Mouse (Mus musculus) hindbrain, embryonic 12.5 days (tissue): ENCODE measurements at regions not wholly inside any gene's neighbourhood (a gene's known extent, or its start where the extent isn't known, plus 50 kb on each side); places are given as distances from the start of the nearest gene placed in this dataset.

ENCODE experiments used
- ATAC-seq: fragments of 200-750 bp; cut with Nextera tagmentation; 2 replicates; pipeline ENCODE4 v1.8.0; 2017; ENCODE audit warnings: moderate TSS enrichment; ENCODE audit not compliant: low FRiP score
- H3K27ac ChIP-seq: fragments of 300-500 bp; sonication (generic); 2 replicates; pipeline ENCODE4 v1.5.1; 2016; ENCODE audit warnings: mild to moderate bottlenecking
- H3K27me3 ChIP-seq: fragments of 300-500 bp; sonication (generic); 2 replicates; pipeline ENCODE4 v1.6.1; 2016; ENCODE audit warnings: mild to moderate bottlenecking
- H3K36me3 ChIP-seq: fragments of 300-500 bp; sonication (generic); 2 replicates; pipeline ENCODE4 v1.6.1; 2016; ENCODE audit warnings: mild to moderate bottlenecking
- H3K4me1 ChIP-seq: fragments of 300-500 bp; sonication (generic); 2 replicates; pipeline ENCODE4 v1.6.1; 2016
- H3K4me2 ChIP-seq: fragments of 300-500 bp; sonication (generic); replicated peaks from 2 replicates; pipeline ENCODE4 v1.6.1; 2016; ENCODE audit warnings: mild to moderate bottlenecking
- H3K4me3 ChIP-seq: fragments of 300-500 bp; sonication (generic); 2 replicates; pipeline ENCODE4 v1.5.1; 2016; ENCODE audit warnings: mild to moderate bottlenecking
- H3K9ac ChIP-seq: fragments of 300-500 bp; sonication (generic); 2 replicates; pipeline ENCODE4 v1.6.1; 2016; ENCODE audit warnings: mild to moderate bottlenecking, moderate library complexity
- H3K9me3 ChIP-seq: fragments of 300-500 bp; sonication (generic); replicated peaks from 2 replicates; pipeline ENCODE4 v1.6.1; 2016; ENCODE audit warnings: mild to moderate bottlenecking
- WGBS: fragments of 180-500 bp; shearing (Covaris S2); methylation state at CpG from one replicate; pipeline ENCODE4 v1.1.7; 2016; 5-methylcytosine and 5-hydroxymethylcytosine counted together

GRCm38 (mm10) chr10:21672171-21672570 lies 79.2 kb downstream of the 1700020N01Rik start:
- Histone ChIP-seq H3K36me3 (no peaks in the 10 kb centered on the region), H3K27ac (no peak overlapping the region), H3K4me2 (no peak overlapping the region), H3K4me1 (0 out of 2 replicates have a peak, but pooled peaks cover 3% of the 10 kb centered on the region), H3K9ac (no peak overlapping the region), H3K4me3 (no peak overlapping the region), H3K27me3 (no peaks in the 10 kb centered on the region), H3K9me3 (no peaks in the 10 kb centered on the region)
- ATAC-seq = peak; percentile 38; the same call in 1 of the 2 replicates
- WGBS = 76% methylated on average over 4 of the region's 4 CpGs

- Histone ChIP-seq H3K9me3 (no peaks in the 10 kb centered on the region), H3K4me2 (no peak overlapping the region), H3K9ac (no peak overlapping the region), H3K4me1 (0 out of 2 replicates have a peak, but pooled peaks cover 3% of the 10 kb centered on the region), H3K4me3 (no peak overlapping the region), H3K36me3 (no peaks in the 10 kb centered on the region), H3K27me3 (no peaks in the 10 kb centered on the region), H3K27ac (no peak overlapping the region)
- no peak for ATAC-seq
- 68% methylated on average over 5 of the region's 5 CpGs for WGBS
These were observed 79.7 kb downstream of the 1700020N01Rik start for GRCm38 (mm10) chr10:21672666-21673065.

- ATAC-seq = no peak
- H3K27ac ChIP-seq = no peak overlapping the region
- H3K4me1 ChIP-seq = peaks cover 5% of the 10 kb centered on the region; the same call in 1 of the 2 replicates
- no peak overlapping the region for H3K9ac ChIP-seq
- WGBS = 86% methylated on average over 1 of the region's 1 CpGs
- no peak overlapping the region for H3K4me2 ChIP-seq
- H3K9me3 ChIP-seq = no peaks in the 10 kb centered on the region
- no peaks in the 10 kb centered on the region for H3K27me3 ChIP-seq
- no peaks in the 10 kb centered on the region for H3K36me3 ChIP-seq
- no peak overlapping the region for H3K4me3 ChIP-seq
These were observed 80.9 kb downstream of the 1700020N01Rik start for GRCm38 (mm10) chr10:21673831-21674230.

- 94% methylated on average over 14 of the region's 14 CpGs for WGBS
- H3K4me3 ChIP-seq = no peak overlapping the region
These were observed 82.8 kb downstream of the 1700020N01Rik start for GRCm38 (mm10) chr10:21675786-21676185.

GRCm38 (mm10) chr10:21677911-21678310 lies 85.0 kb downstream of the 1700020N01Rik start:
- Histone ChIP-seq H3K9me3 (no peaks in the 10 kb centered on the region), H3K27ac (no peak overlapping the region), H3K4me2 (no peak overlapping the region), H3K4me3 (no peak overlapping the region), H3K27me3 (no peaks in the 10 kb centered on the region), H3K9ac (no peak overlapping the region), H3K36me3 (no peaks in the 10 kb centered on the region), H3K4me1 (peaks cover 14% of the 10 kb centered on the region; the same call in 1 of the 2 replicates)
- 94% methylated on average over 9 of the region's 9 CpGs for WGBS
- ATAC-seq = no peak

More at GRCm38 (mm10) chr10:21675786-21676185, 82.8 kb downstream of the 1700020N01Rik start:
- no peaks in the 10 kb centered on the region for H3K36me3 ChIP-seq
- H3K4me2 ChIP-seq = no peak overlapping the region
- no peaks in the 10 kb centered on the region for H3K9me3 ChIP-seq
- no peak overlapping the region for H3K9ac ChIP-seq
- ATAC-seq = no peak
- no peak overlapping the region for H3K27ac ChIP-seq
- H3K27me3 ChIP-seq = no peaks in the 10 kb centered on the region
- peaks cover 12% of the 10 kb centered on the region; the same call in 1 of the 2 replicates for H3K4me1 ChIP-seq

GRCm38 (mm10) chr10:21678372-21678771 lies 85.4 kb downstream of the 1700020N01Rik start:
- ATAC-seq = no peak
- no peaks in the 10 kb centered on the region for H3K9me3 ChIP-seq
- H3K4me1 ChIP-seq = peaks cover 14% of the 10 kb centered on the region; the same call in 1 of the 2 replicates
- no peak overlapping the region for H3K4me3 ChIP-seq
- H3K9ac ChIP-seq = no peak overlapping the region
- H3K4me2 ChIP-seq = no peak overlapping the region
- H3K27ac ChIP-seq = no peak overlapping the region
- 94% methylated on average over 6 of the region's 6 CpGs for WGBS
- H3K36me3 ChIP-seq = no peaks in the 10 kb centered on the region
- no peaks in the 10 kb centered on the region for H3K27me3 ChIP-seq

GRCm38 (mm10) chr10:21678811-21679451 lies 86.0 kb downstream of the 1700020N01Rik start:
- H3K9me3 ChIP-seq = no peaks in the 10 kb centered on the region

GRCm38 (mm10) chr10:21680789-21681188 lies 87.8 kb downstream of the 1700020N01Rik start:
- WGBS = 30% methylated on average over 4 of the region's 4 CpGs

More at GRCm38 (mm10) chr10:21678811-21679451, 86.0 kb downstream of the 1700020N01Rik start:
- no peaks in the 10 kb centered on the region for H3K36me3 ChIP-seq
- no peak overlapping the region for H3K4me3 ChIP-seq
- no peak overlapping the region for H3K27ac ChIP-seq
- 50% methylated on average over 10 of the region's 10 CpGs for WGBS
- no peaks in the 10 kb centered on the region for H3K27me3 ChIP-seq
- peaks cover 14% of the 10 kb centered on the region; the same call in 1 of the 2 replicates for H3K4me1 ChIP-seq
- ATAC-seq = no peak
- no peak overlapping the region for H3K9ac ChIP-seq
- H3K4me2 ChIP-seq = no peak overlapping the region

GRCm38 (mm10) chr10:21684286-21685013 lies 91.5 kb downstream of the 1700020N01Rik start:
- Histone ChIP-seq H3K36me3 (no peaks in the 10 kb centered on the region), H3K27me3 (no peaks in the 10 kb centered on the region), H3K9ac (no peak overlapping the region), H3K9me3 (no peaks in the 10 kb centered on the region), H3K27ac (no peak overlapping the region), H3K4me1 (peaks cover 18% of the 10 kb centered on the region), H3K4me2 (no peak overlapping the region), H3K4me3 (no peak overlapping the region)
- ATAC-seq = no peak
- 55% methylated on average over 9 of the region's 9 CpGs for WGBS

More at GRCm38 (mm10) chr10:21680789-21681188, 87.8 kb downstream of the 1700020N01Rik start:
- H3K27ac ChIP-seq = no peak overlapping the region
- H3K4me2 ChIP-seq = no peak overlapping the region
- H3K4me1 ChIP-seq = peaks cover 25% of the 10 kb centered on the region
- H3K36me3 ChIP-seq = no peaks in the 10 kb centered on the region
- H3K9ac ChIP-seq = no peak overlapping the region
- no peaks in the 10 kb centered on the region for H3K9me3 ChIP-seq
- no peak overlapping the region for H3K4me3 ChIP-seq
- no peaks in the 10 kb centered on the region for H3K27me3 ChIP-seq
- ATAC-seq = peak; percentile 67

- ATAC-seq = no peak
- Histone ChIP-seq H3K9me3 (no peaks in the 10 kb centered on the region), H3K4me3 (no peak overlapping the region), H3K4me2 (no peak overlapping the region), H3K36me3 (no peaks in the 10 kb centered on the region), H3K9ac (no peak overlapping the region), H3K27ac (no peak overlapping the region), H3K4me1 (peaks cover 18% of the 10 kb centered on the region), H3K27me3 (no peaks in the 10 kb centered on the region)
- WGBS = 28% methylated on average over 9 of the region's 9 CpGs
These were observed 92.3 kb downstream of the 1700020N01Rik start for GRCm38 (mm10) chr10:21685122-21685798.

GRCm38 (mm10) chr10:21686060-21686459 lies 93.1 kb downstream of the 1700020N01Rik start:
- Histone ChIP-seq H3K4me3 (no peak overlapping the region), H3K27ac (no peak overlapping the region), H3K9me3 (no peaks in the 10 kb centered on the region), H3K36me3 (no peaks in the 10 kb centered on the region), H3K4me2 (no peak overlapping the region), H3K4me1 (peaks cover 11% of the 10 kb centered on the region), H3K9ac (no peak overlapping the region), H3K27me3 (no peaks in the 10 kb centered on the region)
- WGBS = 70% methylated on average over 9 of the region's 9 CpGs
- no peak for ATAC-seq

- Histone ChIP-seq H3K4me2 (no peak overlapping the region), H3K9ac (no peak overlapping the region), H3K4me1 (peaks cover 11% of the 10 kb centered on the region), H3K9me3 (no peaks in the 10 kb centered on the region), H3K27ac (no peak overlapping the region), H3K27me3 (no peaks in the 10 kb centered on the region), H3K36me3 (no peaks in the 10 kb centered on the region), H3K4me3 (no peak overlapping the region)
- 90% methylated on average over 7 of the region's 7 CpGs for WGBS
- ATAC-seq = no peak
These were observed 94.5 kb downstream of the 1700020N01Rik start for GRCm38 (mm10) chr10:21687484-21687883.
